Mouse (Mus musculus) heart, adult 2 months (tissue): ENCODE results near the gene Olfr1264.

ENCODE experiments used
- CTCF ChIP-seq: fragments of 200-600 bp; IDR thresholded peaks from 2 replicates; pipeline ENCODE4 v1.8.1; 2022; ENCODE audit warnings: antibody characterized with exemption, mild to moderate bottlenecking, moderate library complexity
- EP300 ChIP-seq: fragments of 200-500 bp; IDR thresholded peaks from 2 replicates; pipeline ENCODE4 v1.6.1; 2011; ENCODE audit warnings: low read depth, low read length, control low read depth; ENCODE audit not compliant: insufficient read depth
- POLR2A ChIP-seq: fragments of 200-500 bp; IDR thresholded peaks from 2 replicates; pipeline ENCODE4 v1.6.1; 2011; ENCODE audit warnings: mild to moderate bottlenecking, low read depth, low read length, control low read depth; ENCODE audit not compliant: insufficient read depth

GRCm38 (mm10) chr2:89990921-89991320, 34.5 kb downstream of the Olfr1264 start, which contains the start of gene Olfr1261:
- no peak for TF ChIP-seq CTCF
- no peak for TF ChIP-seq POLR2A
- TF ChIP-seq EP300 = no peak
